Mouse (Mus musculus) fat pad, adult 2 months (tissue): ENCODE results near the gene Slc35d2.
A peak's percentile ranks its signal among the peaks of the same experiment; 100 is the strongest.

Source experiments
- DNase-seq: peaks from one replicate; pipeline ENCODE4 v3.0.0-alpha.2; 2011; ENCODE audit warnings: low read depth, low spot score; ENCODE audit errors: extremely low read depth

The Slc35d2 gene

DNA sequence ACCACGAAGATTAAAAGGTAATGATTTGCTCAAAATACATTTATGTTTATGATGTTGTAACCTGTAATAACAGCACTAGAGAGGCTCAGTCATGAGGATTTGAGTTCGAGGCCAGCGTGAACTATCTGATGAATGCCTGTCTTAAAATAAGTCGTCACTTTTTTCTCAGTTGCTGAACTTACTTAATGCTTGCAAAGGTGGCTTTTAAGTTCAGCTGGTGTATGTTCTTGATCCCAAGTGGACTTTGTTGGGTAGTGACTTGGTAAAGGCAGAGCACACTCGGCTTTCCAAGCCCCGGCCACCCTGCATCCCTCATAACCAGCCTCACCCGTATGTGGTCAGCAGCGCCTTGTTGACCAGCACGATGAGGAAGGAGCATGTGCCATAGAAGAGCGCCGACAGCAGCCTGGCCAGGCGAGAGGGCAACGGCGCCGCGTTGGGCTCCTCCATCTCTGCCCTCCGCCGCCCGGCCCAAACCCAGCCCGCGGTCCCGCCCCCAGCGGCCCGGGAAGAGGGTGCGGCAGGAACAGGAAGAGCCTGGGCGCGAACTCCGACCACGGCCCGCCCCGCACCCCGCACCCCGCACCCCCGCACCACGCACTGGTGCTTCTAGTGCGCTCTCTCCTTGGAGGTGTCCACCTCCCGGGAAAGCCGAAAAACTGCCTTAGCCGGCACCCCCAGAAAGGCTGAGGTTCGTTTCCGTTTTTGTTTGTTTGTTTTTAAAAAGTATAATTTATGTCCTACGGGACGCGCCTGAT, at the start of gene Slc35d2:
Gene Slc35d2 (minus strand): TSS at position 511 of the 758 bp plus-strand sequence.
- no peak for DNase-seq

DNA sequence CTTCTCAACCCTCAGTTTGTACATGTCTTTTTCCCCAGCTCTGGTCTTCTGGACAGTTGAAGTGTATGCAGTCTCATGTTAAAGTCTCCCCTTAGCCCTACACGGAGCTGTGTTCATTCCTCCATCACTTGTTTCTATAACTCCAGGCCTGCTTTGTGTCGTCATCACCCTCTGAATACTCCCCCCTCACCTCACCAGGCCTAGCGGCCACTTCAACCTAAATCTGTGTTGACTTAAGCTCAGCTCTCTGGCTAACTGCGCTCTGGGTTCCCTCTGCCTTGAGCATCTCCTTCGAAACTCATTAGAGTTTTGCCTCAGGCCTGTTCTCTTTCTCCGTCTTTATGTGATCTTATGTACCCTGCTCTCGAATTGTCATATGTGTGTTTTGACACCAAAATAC, 48.8 kb upstream of the Slc35d2 start:
- DNase-seq, result no peak

DNA sequence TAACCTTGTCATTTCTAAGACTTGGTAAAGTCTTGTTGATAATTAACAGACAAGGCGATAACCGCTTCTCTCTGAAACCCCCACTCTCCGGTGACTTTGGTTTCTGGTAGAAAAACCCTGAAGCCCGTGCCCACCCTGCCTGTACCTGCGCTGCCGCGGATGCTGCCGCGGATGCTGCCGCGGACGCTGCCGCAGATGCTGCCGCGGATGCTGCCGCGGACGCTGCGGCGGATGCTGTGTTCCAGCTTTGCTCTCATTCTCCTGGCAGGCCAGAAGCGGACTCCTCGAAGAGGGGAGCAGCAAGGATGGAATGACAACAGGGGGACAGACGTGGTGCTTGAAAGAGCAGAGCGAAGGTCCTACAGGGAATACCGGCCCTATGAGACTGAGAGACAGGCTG, 40.6 kb upstream of the Slc35d2 start:
- DNase-seq, result no peak

DNA sequence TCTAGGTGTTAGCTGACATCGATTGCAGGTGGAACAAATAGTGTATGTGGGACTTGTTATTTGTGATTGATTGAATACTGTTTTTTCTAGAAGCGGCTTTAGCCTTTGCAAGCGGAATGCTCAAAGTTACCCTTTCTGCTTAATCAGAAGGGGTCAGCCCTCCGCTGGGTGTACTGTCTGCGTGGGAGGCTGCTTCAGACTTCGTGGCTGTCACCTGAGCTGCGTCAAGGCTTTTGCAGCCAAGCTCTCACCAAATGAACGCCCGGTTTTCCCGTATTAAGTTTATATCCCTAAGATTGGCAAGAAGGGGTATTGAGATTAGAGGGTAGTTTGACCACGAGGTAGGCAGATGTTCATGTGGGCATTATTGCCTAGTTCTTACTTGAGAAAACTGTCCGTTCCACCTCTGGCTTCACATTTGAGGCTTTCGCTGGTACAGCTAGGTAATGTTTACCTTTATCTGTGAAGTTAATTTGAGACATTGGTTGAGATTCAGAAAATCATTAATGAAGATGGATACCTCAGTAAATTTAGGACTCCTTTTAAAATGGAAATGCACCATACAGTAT, 34.1 kb upstream of the Slc35d2 start:
- DNase-seq, result no peak

DNA sequence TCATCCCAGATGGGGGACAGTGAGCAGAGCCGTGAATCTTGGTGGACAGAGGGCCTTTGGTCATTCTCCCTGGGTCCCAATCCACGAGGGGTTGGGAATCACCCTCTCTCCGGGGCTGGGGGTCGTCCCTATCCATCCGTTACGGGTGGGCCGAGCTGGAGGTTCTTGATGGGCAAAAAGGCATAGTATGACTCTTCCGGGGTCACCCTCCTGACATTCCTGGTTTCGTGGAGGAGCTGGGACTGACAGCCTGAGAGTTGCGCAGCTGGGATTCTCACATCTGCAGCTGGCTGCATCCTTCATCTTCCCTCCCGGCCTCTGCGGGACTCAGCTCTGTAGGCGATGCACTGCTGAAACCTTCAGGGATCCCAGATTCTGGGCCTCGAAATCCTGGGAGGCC, 33.5 kb upstream of the Slc35d2 start:
- no peak for DNase-seq

DNA sequence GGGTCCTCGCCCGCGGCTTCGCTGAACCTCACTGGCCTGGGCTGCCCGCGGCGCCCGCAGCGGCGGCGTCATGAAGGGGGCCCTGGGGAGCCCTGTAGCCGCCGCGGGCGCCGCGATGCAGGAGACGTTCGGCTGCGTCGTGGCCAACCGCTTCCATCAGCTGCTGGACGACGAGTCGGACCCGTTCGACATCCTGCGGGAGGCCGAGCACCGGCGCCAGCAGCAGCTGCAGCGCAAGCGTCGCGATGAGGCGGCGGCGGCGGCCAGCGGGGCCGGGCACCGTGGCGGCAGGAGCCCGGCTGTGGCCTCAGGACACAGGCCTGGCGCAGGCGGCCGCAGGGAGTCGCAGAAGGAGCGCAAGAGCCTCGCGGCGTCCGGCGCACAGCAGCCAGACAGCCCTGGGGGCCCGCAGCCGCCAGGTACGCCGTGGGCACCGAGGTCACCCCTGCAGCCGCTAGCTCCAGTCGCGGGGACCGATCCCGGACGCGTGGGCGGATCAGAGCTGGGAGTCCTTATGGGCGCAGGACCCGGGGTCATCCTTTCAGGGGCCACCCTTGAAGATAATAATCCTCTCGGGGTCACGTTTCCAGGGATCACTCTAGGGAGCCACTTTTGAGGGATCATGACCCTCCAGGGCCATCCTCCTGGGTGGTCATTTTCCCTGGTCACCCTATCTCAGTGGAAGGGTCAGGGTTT, 32.9 kb upstream of the Slc35d2 start:
- DNase-seq, result no peak

DNA sequence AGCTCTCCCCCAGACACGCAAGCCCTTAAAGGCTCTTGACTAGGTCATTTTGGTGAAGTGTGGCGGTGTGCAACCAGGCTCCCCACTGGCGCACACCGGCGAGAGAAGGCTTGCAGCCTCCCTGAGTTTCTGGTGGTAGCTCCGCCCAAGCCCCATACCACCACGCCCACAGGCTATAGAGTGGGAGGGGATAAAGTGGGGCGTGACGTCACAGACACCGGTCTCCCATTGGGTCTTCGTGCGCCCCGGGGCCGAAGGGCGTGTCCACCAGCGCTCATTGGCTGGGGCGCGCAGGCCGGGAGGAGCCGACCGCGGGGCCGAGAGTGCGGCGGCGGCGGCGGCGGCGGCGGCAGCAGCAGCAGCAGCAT, 32.4 kb upstream of the Slc35d2 start, which contains the start of gene Habp4:
Gene Habp4 (plus strand): TSS at position 277 of the 368 bp plus-strand sequence.
- DNase-seq, result peak; percentile 64

DNA sequence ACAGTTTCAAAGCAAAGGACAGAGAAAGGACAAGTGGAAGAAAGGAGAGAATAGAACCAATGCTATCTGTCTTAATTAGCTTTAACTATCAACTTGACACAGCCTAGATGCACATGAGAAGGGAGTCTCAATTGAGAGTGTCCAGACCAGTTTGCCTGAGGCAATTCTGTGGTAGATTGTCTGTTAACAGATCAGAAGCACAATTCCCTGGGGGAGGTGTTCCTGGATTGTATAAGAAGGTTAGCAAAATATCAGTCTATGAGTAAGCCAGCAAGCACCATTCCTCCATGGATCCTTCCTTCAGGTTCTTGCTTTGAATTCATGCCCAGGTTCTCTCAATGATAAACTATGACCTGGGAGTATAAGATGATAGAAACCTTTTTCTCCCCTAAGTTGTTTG, 27.8 kb upstream of the Slc35d2 start:
- DNase-seq, result no peak

DNA sequence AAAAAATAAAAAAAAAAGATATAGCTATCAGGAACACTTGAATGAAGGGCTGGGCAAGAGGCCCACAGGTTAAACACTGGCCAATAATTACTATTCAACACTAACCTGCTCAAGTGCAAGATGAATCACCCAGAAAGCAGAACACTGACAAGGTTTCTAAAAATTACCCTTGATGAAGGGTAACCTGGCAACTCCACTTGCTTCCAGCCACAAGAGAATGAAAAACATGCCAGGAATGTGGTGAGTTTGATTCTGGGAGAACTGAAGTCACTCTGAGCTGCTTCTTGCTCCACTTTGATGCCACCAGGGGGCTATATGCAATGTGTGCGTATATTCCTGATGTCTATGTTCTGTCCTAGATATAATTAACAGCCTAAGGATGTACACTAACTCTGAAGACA, 26.0 kb upstream of the Slc35d2 start:
- no peak for DNase-seq

DNA sequence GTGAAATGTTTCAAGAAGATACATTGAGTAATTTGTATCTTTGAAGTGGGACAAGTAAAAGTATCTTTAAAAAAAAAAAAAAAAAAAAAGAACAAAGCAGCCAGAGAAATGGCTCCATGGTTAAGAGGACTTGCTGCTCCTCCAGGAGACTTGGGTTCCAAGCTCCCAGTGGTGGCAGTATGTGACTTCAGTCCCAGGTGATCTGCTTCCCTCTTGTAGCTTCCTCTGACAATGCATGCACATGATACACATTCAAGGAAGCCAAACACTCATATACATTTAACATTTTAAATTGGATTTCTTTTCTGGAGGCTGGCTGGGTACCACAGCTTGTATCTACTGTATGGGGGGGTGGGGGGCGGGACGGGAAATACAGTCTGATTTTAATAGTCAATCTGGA, 25.5 kb upstream of the Slc35d2 start:
- DNase-seq, result no peak

DNA sequence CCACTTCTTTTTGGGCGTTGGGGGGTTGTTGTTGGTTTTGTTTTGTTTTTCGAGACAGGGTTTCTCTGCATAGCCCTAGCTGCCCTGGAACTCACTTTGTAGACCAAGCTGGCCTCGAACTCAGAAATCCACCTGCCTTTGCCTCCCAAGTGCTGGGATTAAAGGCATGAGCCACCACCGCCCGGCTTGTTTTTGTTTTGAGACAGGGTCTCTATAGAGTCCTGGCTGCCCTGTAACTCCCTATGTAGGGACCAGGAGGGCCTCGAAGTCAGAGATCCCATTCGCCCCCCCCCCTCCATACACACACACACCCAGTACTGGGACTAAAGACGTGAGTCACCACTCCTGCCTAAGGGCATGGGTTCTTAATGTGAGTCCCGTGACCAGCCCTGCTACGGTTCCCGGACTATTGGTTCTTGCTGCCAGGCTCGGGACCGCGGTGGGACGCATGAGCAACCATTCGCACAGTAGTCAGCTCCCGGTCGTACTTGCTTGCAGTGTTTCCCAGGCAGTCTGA, 24.6 kb upstream of the Slc35d2 start:
- no peak for DNase-seq

DNA sequence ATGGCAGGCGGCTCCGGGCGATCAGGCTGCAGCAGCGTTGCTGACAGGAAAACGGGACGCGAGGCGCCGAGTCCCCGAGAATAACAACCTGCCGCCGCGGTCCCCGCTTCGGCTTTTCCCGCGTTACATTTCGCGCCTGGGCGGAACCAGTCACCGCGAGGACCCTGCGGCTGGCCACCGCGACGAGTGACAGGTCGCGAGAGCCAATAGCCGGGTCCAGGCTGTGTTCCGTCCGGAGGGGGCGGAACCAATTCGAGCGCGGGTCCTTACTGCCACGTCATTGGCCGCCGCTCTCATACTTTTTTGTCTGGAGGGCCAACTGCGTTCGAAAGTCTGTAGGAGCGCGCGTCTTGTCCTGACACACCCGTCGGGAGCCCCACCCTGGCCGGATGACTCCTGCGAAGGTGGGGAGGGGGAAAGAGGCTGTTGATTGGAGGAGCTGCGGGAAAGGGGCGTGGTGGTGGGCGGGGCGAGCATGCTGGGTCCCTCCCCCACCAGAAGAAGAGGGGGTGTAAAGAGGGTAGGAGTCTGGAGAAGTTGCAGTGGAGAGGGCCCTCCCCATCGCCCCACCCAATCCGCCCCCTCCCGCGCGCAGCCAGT, 24.0 kb upstream of the Slc35d2 start, which contains the start of gene Zfp367:
Gene Zfp367 (minus strand): TSS at position 120 of the 600 bp plus-strand sequence.
- DNase-seq, result peak; percentile 69

DNA sequence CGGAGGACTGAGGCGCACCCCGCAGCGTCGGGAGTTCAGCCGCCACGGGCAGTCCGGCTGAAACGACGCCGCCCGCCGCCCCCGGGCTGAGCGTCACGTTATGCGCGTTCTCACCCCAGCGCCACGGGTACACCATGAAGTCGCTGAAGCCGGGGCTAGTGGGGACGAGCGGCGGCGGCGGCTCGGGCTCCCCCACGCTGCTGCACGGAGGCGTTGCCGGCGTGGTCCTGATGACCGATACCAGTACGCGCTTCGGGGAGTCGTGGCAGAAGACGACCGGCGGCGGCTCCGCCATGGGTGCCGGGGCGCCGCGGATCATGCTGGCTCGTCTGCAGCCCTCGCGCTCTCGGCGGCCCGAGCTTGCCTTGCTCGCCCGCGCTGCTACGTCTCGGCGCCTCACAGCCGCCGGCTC, 23.5 kb upstream of the Slc35d2 start:
- DNase-seq, result no peak

DNA sequence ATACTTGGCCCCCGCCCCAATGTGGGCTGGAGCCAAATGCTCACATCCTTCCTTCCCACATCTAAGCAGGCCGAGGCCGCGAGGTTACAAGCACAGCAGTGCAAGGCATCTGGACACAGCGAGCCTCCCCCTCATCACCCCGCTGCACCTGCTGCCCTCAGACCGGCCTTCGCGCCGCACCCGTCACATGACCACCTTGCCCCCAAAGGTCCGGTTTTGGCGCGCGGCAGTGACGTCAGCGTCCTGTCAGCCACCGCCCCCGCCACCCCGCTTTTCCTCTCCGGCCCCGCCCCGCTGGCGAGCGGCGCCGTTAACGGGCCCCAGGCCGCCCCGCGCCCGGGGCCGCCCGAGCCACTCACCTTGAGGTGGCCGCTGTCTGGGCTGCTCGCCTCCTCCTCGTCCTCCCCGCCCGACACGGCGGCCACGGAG, 23.1 kb upstream of the Slc35d2 start:
- DNase-seq, result no peak

DNA sequence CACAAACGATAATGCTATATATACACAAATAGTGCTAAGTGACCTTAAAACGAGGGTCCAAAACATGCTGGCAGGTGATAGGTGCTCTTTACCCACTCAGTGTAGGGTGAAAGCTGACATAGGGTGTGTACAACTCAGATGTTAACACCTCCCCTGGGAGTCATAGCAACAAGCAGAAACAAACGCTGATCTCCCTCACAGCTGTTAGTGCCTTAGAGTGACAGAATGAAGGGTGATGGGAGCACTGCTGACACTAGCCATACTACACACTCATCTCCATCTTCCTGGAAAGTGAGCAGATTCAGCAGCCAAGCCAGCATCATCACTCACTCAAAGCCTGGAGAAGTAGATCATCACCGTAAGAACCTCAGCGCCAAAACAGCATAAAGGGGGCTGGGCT, 21.0 kb upstream of the Slc35d2 start:
- no peak for DNase-seq

DNA sequence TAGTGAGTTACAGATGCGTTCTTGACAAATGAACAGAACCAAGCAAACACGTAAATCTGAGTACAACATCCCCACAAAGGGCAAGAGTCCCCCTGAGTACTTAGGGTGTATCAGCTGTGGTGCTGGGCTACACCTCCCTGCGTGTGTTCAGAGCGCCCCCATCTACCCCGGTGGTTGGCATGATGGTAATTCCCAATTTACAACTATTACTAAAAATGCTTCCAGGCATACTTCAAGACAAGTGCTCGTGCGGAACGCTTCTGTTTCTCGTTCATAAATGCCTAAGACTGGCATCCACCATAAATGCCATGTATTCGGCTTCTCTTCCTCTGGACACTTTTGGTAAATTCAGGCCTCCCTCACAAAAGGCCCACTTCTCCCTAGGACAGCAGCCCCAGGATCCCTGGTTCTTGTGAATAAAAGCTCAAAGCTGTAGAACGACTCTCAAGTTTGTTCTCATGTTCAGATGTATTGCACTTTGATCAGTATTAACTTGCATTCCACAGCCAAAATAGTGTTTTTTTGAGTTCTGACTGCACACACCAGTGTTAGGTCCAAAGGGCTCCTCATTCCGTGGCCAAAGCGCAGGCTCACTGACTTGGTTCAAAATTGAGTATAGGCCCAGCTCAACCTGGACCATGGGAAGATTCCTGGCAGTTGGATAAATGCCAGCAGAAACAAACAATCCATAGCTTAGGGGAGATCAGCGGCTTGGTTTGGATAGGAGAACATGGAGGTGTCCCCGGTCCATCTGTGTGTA, 628 bp upstream of the Slc35d2 start:
- no peak for DNase-seq

DNA sequence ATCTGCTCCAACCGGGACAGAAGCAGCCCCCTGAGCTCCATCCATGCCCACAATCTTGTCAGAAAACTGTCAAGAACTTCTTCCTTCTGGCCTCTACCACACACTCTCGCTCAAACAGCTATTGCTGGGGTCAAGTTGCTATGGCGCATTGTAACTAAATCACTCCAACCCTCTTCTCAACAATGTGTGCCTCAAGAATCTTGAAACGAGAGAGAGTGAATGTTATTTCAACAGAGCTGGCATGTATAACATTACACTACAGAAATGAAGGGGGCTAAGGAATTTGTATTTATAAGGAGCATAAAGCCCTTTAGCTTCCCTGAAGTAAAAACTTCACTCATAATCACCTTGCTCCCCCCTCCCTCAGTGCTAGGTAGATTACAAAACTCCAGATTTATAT, 2.9 kb downstream of the Slc35d2 start:
- DNase-seq, result no peak

DNA sequence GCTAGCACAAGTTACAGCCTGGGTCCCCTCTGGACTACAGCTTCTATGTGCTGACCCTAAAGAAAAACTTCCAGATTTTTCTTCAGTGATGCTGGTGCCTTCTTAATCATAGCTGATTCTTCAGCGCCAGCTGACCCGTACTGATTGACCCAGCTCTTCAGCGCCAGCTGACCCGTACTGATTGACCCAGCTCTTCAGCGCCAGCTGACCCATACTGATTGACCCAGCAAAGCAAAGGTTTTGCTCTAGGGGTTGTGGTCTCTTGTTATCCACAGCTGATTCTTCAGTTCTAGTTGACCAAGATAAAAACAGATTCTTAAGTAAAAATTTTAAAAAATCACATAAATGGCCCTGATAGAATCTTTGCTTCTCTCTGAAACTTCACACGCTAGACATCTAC, 4.3 kb downstream of the Slc35d2 start:
- no peak for DNase-seq

DNA sequence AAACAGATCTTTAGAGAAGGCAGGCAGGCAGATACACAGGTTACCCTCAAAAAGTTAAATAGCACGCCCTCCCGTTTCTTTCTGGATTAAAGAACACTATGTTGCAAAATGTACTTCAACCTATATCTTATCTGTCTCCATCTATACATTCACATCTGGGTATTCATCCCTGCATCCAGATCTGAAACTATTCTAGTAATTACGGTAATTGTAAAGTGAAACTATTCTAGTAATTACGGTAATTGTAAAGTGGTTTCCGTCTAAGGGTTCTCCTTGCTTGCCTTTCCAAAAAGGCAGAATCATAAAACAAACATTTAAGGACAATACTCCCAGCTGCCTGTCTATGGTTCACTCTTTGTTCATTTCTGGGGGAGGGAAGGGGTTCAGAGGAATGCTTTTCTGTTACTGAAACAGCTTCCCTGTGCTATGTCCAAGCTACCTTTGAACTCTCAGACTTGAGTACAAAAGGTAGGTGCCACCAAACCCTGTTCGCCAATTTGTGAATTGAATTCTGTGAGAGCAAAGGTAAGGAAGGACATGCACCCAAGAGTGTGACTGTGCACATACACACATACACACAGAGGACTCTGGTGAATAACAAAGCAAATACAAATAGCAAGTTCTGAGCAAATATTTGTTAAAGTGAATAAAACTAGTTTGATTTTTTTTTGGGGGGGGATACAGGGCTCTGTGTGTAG, 5.5 kb downstream of the Slc35d2 start:
- no peak for DNase-seq

DNA sequence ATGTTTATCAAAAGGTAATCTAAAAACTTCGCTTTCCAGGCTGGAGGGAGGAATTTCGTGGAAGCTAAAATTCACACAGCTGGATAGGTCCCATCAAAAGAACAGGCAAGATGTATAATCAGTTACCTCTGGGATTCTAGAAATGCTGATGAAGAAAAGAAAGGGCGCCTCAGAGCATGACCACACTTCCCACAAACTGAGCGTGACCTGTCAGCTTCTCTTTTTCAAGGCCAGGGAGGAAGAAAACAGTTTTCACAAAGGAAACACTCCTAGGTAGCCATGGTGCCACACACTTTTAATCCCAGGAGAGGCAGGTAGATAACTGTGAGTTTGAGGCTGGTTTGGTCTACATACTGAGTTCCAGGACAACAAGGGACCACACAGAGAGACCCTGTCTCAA, 8.4 kb downstream of the Slc35d2 start:
- DNase-seq, result no peak
